Mouse (Mus musculus): ENCODE measurements around the gene Gm42957.
"Not testable (repeated sequence)": the region's sequence is repeated elsewhere in the genome, so short reads cannot be mapped to it uniquely, and the experiment has no call there.

The Gm42957 gene

DNA sequence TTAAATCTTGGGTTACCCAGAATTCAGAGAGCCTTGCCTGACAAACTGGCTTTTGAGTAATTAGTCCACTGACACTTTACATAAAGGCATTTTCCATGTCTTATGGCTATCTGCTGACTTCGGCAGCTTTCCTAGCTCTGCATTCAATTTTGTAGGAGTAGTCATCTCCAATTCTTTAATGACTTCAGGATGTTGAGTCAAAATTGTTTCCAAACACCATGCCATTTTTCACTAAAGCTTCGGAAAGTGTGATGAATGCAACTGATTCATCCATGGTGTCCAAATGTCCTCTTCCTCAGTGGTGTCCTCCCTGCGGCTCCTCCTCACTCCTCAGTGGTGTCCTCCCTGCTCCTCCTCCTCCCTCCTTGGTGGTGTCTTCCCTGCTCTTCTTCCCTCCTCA, 17.3 kb upstream of the Gm42957 start:
- DNase-seq (ENCODE audit: low spot score in 2 of 2) = no peak

DNA sequence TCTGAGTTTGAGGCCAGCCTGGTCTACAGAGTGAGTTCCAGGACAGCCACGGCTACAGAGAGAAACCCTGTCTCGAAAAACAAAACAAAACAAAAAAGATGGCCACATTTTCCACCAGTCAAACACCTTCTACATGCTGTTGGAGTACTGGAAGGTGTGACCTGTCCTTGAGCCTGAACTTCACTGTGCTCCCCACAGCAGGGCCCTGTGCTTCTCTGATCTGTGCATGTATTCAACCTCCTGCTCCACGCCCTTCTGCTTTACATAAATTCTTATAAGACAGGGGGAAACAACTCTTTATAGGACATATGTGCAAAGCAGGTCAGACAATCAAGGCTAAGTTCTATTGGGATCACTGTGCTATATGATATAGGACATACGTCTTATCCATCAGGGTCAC, 12.1 kb upstream of the Gm42957 start:
- DNase-seq (ENCODE audit: low spot score in 2 of 2) = no peak

DNA sequence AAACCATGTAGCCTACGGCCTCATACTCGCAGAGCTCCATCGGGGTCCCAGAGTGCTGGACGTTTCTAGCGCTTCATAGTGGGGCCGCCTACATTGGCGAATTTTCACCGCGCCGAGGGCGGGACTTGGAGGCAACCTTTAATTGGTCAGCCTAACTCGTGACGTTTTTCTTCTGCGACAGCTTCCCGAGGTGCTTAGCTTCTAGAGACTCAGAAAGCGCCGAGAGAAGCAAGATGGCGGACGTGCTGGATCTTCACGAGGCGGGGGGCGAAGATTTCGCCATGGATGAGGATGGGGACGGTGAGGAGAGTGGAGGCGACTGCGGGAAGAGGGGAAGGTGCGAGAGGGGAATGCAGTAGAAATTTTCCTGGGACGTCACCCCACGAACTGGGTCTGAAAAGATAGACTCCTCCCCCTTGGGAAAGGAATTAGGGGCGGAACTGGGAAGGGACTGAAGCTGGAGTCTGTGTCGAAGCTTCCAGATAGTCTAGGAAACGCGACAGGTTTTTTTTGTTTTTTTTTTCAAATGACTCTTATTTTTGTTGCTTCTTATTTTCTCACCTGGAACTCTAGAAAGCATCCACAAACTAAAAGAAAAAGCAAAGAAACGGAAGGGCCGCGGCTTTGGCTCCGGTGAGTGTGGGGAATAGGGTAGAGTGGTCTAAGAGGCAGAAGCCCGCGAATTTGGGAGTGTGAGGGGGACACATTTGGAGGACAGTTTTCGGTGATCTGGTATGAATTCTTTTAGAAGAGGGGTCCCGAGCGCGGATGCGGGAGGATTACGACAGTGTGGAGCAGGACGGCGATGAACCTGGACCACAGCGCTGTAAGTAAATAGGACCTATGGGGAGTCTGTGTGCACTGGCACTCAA, 5.3 kb upstream of the Gm42957 start, which contains the start of gene Rbm8a:
Gene Rbm8a (plus strand): TSS at position 205 of the 872 bp plus-strand sequence.
- peak; percentile 98 for DNase-seq (ENCODE audit: low spot score in 2 of 2)

DNA sequence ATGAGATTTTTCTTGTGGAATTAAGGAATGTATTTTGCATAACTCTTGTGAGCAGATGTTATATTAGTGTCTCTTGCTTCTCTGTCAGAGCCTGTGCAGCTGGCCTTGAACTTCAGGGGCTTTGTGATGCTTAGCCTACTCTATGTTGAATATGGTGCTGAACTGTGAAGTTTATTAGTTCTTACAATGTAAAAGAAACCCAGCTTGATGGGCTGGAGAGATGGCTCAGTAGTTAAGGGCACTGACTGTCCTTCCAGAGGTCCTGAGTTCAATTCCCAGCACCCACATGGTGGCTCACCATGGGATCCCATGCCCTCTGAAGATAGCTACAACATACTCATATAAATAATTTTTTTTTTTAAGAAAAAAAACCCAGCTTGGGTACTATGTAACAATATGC, 3.2 kb upstream of the Gm42957 start:
- DNase-seq (ENCODE audit: low spot score in 2 of 2) = no peak

DNA sequence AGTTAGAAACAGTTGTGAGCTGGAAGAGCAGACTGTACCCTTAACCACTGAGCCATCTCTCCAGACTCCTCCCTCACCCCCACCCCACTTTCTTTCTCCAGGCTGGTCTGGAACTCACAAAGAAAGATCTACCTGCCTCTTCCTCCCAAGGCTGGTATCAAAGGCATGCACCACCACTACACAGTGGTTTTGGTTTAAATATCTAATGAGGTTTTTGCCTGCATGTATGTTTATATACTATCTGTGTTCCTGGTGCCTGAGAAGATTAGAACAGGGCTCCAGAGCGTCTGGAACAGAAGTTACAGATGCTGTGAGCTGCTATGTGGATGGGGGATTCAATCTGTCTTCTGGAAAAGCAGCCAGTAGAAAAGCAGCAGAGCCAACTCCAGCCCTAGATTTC, 1.3 kb upstream of the Gm42957 start:
- peak in 1 of 2 experiments; percentile 12 for DNase-seq (ENCODE audit: low spot score in 2 of 2)

DNA sequence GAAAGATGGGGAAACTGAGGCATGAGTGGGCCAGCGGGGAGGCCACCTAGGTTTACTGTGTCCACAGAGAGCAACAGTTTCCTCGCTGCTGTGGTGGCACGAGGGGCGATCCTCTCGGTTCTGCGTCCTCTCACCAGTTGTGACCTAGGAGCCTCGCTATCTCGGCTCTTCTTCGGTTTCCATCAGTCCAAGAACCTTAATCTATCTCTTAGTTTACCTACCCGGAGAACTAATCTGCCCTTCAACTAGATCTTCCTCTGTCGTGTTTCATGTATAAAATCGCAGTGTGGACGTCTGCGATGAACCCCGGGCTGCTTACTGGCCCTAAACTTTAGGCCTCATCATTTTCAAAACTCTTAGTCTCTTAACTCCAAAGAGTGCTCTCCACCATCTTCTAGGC, 632 bp downstream of the Gm42957 start:
- no peak for DNase-seq (ENCODE audit: low spot score in 2 of 2)

DNA sequence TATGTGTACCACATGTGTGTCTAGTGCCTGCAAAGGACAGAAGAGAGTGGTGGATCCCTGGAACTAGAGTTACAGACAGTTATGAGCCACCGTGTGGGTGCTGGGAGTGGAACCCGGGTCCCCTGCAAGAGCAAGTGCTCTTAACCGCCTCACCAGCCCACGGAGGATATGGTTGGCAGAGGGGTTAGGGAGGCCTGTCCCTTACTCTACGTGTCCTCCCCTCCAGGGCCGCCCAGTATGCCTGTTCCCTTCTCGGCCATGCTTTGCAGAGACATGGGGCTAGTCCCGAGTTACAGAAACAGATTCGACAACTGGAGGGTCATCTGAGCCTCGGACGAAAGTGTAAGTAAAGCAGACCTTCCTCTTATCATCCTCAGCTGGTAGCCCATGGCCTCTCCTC, 1.2 kb downstream of the Gm42957 start:
- no peak for DNase-seq (ENCODE audit: low spot score in 2 of 2)

DNA sequence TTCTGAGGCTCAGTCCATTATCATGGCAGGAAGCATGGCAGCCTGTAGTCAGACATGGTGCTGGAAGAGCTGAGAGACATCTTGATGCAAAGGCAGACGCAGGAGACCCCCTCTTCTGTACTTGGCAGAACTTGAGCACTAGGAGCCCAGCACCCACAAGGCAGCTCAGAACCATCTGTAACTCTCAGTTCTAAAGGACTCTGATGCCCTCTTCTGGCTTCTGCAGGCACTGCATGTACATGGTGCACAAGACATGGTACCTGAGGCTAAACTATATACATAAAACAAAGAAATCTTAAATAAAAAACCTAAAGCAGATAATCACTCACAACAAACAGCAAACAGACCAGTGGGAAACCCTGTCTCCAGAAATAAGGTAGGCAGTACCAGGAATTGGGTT, 3.9 kb downstream of the Gm42957 start:
- DNase-seq (ENCODE audit: low spot score in 2 of 2) = peak; percentile 49 to 57

DNA sequence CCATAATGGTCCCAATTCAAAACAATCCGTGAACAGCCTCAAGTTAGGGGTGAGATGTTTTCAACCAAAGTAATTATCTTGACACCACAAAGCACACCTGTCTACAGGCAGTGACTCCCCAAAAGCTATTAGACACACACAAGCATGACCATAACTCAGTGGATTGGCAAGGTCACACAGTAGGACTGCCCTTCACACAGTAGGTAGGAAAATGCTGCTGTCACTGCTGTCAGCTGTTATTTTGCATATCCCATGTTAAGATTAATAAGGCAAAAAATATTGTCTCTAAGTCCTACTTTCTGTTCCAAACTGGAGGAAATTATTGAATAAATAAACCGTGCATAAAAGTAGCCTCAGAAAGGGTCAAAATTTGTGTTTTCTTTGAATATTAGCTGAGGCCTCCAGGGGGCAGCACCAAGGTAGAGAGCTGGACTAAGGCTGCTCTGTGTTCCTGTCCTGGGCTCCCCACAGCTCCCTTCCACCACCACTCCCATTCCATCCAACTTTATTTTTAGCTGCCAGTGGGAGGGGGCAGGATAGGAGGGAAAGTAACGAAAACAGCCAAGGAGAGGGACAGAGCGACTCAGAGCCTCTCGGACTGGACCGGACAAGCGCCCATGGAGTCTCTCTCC, 9.9 kb downstream of the Gm42957 start, which contains the start of gene Itga10:
Gene Itga10 (plus strand): TSS at position 567 of the 632 bp plus-strand sequence.
- peak in 1 of 2 experiments; percentile 51 for DNase-seq (ENCODE audit: low spot score in 2 of 2)

DNA sequence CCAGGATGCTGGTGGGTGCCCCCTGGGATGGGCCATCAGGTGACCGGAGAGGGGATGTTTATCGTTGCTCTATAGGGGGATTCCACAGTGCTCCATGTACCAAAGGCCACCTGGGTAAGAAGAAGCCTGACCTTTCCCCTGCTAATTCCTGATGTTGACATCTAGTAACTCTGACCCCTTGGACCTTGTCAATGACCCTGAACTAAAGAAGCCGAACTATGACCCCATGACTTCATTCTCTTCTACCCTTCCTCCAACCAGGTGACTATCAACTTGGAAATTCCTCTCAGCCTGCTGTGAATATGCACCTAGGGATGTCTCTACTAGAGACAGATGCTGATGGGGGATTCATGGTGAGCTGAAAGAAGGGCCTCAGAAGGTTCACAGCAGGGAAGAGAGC, 12.1 kb downstream of the Gm42957 start:
- no peak for DNase-seq (ENCODE audit: low spot score in 2 of 2)

DNA sequence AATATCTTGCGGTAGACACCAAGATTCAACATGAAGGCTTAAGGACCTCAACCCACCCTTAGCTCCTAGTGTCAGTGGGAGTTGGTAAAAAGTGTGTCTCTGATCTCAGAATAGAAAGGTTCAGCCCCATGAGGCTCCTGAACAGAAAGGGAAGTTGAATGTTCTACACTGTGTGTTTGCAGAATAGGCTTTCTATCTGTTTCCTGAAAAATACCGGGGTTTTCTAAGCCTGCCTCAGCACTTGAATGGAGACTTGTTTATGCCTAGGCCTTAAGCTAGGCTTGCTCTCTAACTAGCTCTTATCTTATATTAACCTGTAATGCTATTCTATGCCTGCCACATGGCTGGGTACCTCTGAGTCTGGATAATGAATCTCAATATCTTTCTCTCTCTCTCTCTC, 25.6 kb downstream of the Gm42957 start:
- no peak for DNase-seq (ENCODE audit: low spot score in 2 of 2)

DNA sequence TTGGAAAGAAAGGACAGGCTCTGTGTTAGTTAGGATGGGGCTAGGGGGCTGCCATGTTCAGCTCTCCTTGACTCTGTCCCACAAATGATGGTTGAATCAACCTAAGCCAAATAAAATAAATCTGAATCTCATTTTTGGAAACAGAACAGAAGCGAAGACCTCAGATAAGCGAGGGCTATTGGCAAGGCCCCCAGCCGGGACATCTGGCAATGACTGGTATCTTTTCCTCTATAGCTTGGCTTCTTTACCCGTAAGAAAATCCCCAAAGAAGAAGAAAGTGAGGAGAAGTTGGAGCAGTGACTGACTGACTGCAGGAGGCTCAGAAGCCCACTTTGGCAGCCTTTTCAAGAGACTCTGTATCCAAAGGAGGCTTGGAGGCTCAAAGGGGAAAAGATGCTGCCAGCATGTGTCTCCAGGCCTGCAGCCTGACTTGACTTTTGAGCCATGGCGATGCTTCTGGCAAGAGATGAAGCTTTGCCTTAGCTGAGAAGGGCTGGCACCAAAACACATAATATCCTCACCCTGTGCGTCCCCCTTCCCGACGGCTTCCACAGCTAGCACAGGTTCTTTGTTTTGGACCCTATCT, 27.6 kb downstream of the Gm42957 start:
- no peak for DNase-seq (ENCODE audit: low spot score in 2 of 2)

DNA sequence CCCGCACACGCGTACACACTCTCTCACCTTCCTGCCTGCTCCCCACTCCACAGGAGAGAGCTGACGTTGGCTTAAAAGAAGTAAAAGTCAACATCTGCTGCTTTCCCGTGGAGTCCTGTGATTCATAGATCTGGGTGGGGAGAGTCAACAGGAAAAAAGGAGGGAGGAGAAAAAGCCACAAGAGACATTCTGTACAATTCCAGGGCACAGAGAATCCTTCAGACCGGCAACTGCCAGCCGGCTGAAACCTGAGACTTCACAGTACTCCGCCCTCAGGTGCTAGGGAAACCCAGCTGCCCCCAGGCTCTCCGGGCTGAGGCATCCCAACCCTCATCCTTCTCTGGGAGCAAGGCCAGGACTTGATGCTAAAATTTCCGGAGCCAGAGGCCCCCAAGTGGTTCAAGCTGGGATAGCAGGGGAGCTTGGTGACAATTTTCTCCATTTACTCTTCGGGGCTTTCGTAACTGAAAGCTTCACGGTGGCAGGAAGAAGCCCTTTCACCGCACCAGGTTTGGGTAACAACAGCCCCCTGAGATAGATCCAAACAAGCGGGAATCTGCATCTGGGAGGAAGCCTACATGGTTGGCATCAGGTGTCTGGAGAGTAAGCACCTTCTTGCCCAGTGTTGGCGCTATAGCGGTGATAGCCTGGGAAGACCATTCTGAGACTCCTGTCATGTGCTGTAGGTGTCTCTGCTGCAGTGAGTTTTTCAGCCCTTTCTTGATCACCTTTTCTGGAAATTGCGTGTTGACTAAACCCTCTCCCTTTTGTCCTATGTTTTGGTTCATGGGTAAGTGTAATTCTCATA, 28.4 kb downstream of the Gm42957 start:
- DNase-seq (ENCODE audit: low spot score in 2 of 2) = peak; percentile 88 to 90

DNA sequence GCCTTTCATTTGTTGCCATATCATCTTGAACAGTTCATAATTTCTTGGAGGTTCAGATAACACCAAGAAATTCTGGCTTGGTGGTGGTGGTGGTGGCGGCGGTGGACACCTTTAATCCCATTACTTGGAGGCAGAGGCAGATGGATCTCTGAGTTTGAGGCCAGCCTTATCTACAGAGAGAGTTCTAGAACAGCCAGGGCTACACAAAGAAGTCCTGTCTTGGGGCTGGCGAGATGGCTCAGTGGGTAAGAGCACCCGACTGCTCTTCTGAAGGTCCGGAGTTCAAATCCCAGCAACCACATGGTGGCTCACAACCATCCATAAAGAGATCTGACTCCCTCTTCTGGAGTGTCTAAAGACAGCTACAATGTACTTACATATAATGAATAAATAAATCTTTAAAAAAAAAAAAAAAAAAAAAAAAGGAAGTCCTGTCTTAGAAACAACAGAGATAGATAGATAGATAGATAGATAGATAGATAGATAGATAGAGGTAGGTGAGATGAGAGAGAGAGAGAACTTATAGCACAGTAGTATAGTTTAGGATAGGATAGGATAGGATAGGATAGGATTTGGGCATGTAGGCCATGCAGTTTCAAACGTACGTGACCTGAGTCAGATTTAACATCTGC, 30.6 kb downstream of the Gm42957 start:
- DNase-seq (ENCODE audit: low spot score in 2 of 2) = not testable (repeated sequence)

DNA sequence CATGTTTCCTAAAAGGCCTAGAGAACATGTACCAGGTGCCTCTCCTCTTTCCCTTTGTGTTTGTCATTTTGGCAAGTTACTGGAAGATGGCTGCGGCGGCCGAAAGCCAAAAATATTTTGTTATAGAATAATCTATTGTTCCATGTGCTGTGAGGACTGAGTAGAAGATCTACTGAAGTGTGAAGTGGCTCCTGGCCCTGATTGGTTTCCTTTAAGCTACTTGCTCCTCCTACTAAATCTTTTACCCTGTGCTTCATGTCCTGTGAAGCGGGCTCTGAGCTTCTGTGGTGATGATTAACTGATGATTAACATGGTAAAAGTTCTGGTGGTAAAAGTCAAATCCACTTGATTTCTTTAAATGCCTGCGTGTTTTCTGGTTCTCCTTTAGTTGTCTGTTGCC, 31.6 kb downstream of the Gm42957 start:
- no peak for DNase-seq (ENCODE audit: low spot score in 2 of 2)

DNA sequence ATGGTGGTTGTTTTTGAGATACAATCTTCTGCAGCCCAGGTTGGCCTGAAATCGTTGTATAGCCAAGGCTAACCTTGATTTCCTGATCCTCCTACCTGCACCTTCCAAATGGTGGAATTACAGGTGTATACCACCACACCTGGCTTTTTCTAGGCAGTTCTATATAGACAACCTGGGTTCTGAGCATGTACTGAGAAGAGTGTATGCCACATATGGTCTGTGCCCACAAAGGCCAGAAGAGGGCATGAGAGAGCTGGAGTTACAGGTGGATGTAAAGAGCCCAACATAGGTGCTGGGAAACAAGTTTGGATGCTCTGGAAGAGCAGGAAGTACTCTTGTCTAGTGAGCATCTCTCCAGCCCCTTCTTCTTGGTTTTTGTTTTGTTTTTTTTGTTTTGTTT, 32.0 kb downstream of the Gm42957 start:
- DNase-seq (ENCODE audit: low spot score in 2 of 2) = no peak

DNA sequence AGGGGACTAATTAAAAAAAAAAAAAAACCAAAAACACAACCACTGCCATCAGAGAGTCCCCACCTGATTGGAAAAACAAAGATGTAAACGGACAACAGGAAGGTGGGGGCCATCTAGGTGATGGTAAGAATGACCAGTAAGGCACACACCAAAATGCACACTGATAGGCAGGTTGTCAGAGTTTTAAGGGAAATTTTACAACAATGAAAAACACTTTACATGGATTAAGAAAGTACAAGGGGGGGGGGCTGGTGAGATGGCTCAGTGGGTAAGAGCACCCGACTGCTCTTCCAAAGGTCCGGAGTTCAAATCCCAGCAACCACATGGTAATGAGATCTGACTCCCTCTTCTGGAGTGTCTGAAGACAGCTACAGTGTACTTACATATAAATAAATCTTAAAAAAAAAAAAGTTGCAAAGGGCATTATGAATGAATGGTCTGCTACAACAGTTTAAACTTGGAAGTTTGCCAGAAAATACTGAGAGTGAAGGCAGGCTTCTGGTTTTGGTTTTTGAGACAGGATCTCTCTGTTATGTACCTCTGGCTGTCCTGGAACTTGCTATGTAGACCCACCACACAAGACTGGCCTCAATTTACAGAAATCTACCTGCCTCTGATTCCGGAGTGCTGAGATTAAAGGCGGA, 33.3 kb downstream of the Gm42957 start:
- no peak for DNase-seq (ENCODE audit: low spot score in 2 of 2)

DNA sequence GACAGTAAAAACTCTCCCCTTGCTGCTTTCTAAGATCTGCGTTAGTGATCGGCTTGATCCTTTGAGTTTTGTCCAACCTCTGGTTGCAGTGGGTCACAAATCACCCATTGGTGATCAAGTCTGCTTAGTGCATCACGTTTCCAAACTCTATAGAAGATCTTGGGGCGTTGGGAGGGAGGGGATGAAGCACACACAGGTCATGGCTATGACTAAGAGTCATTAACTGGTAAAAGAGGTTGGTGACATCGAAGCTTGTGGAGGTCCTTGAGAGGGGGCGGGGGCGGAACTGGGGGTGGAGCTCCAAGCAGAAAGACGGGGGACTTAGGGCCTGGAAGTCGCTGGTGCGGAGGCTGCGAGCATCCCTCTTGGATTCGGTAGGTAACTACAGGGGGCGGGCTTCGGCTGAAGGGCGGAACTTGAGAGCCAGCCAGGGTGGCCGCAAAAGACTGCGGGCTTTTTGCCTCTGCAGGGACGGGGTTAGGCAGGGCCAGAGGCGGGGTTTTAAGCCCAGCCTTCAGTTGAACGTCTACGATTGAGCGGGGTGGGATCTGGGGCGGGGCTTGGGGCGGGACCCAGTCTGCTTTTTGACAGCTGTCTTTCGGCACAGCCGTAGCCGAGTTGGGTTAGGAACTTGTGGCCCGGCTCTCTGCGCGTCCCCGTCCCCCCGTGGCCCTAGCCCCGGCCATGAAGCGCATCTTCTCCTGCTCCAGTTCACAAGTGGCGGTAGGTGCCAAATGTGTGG, 34.6 kb downstream of the Gm42957 start, which contains the start of gene Ankrd35:
Gene Ankrd35 (plus strand): TSS at position 405 of the 742 bp plus-strand sequence.
- peak; percentile 78 to 82 for DNase-seq (ENCODE audit: low spot score in 2 of 2)

DNA sequence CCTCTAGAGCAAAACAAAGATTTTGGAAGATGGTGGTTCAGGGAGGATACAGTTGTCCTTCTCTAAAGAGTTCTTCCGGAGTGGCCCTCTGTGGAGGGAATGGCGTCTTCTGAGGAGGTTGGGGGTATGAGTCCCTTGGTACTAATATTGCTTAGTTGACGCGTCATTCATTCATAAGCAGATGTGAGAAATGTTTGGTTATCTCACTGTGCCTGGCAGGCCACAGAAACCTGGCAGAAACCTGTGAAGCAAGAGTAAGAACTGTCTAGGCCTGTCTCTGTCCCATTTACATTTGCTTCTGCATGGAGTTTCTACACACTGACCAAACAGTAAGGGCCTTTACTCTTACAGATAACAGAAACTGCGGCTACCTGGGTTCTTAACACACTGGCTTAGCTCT, 36.2 kb downstream of the Gm42957 start:
- no peak for DNase-seq (ENCODE audit: low spot score in 2 of 2)

DNA sequence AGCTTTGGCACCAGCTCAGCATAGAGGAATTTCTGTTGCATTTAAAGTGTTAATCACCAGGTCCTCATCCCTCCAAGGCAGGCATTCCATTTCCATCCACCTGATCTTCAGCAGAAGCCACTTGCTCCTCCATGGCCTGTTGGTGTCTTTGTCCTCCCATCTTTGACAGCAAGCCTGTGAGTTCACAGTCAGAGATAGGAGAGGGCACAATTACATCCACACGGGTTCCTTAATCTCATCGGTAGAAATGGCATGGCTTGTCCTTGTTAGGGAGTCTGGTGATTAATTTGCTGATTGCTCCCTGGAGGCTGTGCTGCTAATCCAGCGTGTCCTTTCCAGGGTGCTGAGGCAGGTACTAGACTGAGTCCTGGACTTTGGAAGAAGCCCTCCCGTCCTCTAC, 38.2 kb downstream of the Gm42957 start:
- DNase-seq (ENCODE audit: low spot score in 2 of 2) = no peak
